Mouse (Mus musculus): Measurements from ENCODE around the gene Dyx1c1.

Dyx1c1 gene

GRCm38 (mm10) chr9:72958521-72959450 lies at the start of gene Dyx1c1, which contains the start of gene Gm44503:
Gene Dyx1c1, plus strand, starts transcription at chr9:72958785.
Gene Gm44503, plus strand, starts transcription at chr9:72958852.
- DNase-seq (ENCODE audit: inconsistent ontology term) = peak; percentile 74

DNA sequence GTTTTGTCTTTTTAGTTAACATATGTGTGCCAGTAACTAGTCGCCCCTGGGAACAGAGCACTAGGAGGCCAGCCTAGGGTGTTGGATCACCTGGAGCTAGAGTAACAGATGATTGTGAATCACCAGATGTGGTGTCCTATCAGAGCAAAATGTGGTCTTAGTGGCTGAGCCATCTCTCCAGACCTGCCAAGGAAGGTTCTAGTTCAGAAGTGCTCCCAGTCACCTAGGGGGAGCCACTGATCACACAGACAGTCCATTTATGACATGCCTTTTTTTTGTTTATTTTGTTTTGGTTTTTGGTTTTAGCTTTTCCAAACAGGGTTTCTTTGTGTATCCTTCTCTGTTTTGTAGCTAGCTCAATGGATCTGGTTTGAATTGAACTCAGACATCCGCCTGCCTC lies 47.2 kb upstream of the Dyx1c1 start:
- DNase-seq (ENCODE audit: inconsistent ontology term) = no peak

GRCm38 (mm10) chr9:72913551-72913950 lies 45.0 kb upstream of the Dyx1c1 start:
- DNase-seq (ENCODE audit: inconsistent ontology term) = no peak

DNA sequence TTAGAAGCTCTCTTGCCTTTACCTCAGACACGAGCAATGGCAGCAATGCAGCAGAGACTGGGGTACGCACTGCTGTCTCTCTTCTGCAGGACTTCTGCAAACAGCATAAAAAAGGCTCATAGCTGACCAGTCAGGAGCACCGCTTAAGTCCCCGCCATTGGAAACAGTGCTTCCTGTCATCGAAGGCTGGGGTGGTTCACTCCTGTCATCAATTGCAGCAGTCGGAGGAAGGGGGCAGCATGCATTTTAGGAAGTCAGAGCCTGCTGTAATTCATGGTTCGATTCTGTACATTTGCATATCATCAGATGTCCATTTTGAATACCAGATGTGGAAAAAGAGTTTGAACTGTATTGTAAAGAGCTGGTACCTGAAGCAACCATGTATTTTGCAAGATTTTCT lies 42.9 kb upstream of the Dyx1c1 start:
- DNase-seq (ENCODE audit: inconsistent ontology term) = no peak

DNA sequence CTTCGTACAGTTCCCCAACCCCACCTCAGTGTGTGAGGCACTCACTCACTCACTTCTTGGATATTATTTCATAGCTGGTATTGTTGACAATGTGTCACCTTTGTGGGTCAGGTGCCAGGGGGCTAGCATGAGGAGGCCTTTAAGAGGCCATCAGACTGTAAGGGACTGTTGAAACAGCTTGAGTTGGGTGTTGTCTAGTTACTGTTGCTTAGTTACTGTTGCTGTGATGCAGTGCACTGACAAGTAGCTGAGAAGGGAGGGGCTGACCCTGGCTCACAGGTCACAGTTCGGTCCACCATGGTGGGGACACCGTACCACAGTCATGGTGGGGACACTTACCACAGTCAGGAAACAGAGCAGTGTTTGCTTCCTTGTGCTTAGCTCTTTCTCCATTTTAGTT lies 35.5 kb upstream of the Dyx1c1 start:
- no peak for DNase-seq (ENCODE audit: inconsistent ontology term)

GRCm38 (mm10) chr9:72925021-72925934 lies 33.3 kb upstream of the Dyx1c1 start, which contains the start of gene Pygo1:
Gene Pygo1, plus strand, starts transcription at chr9:72925645.
- peak; percentile 69 for DNase-seq (ENCODE audit: inconsistent ontology term)

DNA sequence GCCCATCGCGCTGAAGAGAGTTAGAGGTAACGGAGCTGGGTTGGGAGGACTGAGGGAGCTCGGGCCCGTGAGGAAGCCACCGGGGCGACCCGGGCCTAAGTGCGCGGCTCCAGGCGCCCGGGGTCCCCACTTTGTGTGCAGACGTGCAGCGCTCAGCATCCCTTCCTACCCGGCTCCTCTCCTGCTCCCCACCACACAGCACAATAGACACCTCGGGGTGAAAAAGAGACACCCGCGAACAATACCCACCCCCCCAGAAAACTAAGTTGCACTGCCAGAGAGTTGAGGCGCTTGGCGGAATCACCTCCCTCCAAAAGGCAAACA lies 32.7 kb upstream of the Dyx1c1 start:
- no peak for DNase-seq (ENCODE audit: inconsistent ontology term)

- no peak for DNase-seq (ENCODE audit: inconsistent ontology term)
Observed at GRCm38 (mm10) chr9:72931166-72931790, 27.3 kb upstream of the Dyx1c1 start.

- DNase-seq (ENCODE audit: inconsistent ontology term) = no peak
Observed at GRCm38 (mm10) chr9:72935309-72935708, 23.3 kb upstream of the Dyx1c1 start.

- no peak for DNase-seq (ENCODE audit: inconsistent ontology term)
Observed at GRCm38 (mm10) chr9:72936301-72936700, 22.3 kb upstream of the Dyx1c1 start.

- no peak for DNase-seq (ENCODE audit: inconsistent ontology term)
Observed at GRCm38 (mm10) chr9:72943424-72943823, 15.2 kb upstream of the Dyx1c1 start.

DNA sequence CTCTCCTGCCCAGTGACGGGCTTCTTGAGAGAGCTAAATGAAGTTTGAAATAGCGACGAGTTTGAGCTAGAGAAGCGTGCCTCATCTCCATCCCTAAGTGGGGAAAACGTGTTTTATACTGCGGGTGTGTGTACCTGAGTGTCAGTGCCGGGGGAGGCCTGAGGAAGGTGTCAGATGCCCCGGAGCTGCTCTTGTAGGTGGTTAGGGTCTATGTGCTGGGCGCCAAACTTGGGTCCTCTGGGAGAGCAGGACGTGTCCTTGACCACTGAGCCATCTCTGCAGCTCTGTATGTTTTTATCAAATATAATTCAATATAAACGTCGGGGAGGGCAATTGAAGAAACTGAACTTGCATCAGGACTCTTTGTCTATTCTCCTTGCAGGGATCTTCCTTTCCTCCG lies 14.3 kb upstream of the Dyx1c1 start:
- DNase-seq (ENCODE audit: inconsistent ontology term) = no peak

GRCm38 (mm10) chr9:72947010-72947409 lies 11.6 kb upstream of the Dyx1c1 start:
- DNase-seq (ENCODE audit: inconsistent ontology term) = no peak

- no peak for DNase-seq (ENCODE audit: inconsistent ontology term)
Observed at GRCm38 (mm10) chr9:72949572-72949971, 9.0 kb upstream of the Dyx1c1 start.

- no peak for DNase-seq (ENCODE audit: inconsistent ontology term)
Observed at GRCm38 (mm10) chr9:72954746-72955145, 3.8 kb upstream of the Dyx1c1 start.

DNA sequence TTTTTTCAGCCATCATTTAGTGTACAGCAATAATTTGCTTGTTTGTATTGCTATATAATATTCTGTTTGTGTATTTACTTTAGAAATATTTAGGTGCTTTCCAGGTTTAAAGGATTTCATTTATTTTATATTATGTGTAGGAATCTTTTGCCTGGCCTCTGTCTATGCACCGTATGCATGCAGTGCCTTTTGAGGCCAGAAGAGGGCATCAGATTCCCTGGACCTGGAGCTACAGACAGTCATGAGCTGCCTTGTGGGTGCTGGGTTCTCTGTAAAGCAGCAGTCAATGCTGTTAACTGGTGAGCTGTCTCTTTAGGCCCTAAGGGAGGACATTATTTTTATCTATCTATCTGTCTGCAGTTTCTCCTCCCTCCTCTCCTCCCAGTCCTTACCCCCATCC lies 3.0 kb upstream of the Dyx1c1 start:
- DNase-seq (ENCODE audit: inconsistent ontology term) = no peak

DNA sequence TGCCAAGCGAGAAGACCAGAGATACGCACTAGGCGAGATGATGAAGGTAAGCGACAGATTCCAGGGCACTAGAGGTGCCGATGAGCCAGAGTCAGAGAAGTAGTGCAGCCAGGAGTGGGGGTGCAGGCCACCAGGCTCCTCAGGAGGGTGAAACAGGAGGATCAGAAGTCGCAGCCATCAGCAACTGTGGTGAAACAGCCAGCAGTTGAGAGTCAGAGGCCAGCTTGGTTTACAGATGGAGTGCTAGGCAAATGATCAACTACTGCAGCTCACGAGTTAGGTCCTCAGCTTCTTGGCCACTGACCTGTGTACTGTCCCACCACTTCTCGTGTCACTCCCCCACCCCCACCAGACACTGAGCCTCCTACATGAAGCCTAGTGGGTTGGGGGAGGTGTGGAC lies 2.8 kb downstream of the Dyx1c1 start:
- no peak for DNase-seq (ENCODE audit: inconsistent ontology term)

GRCm38 (mm10) chr9:72961959-72962358 lies 3.4 kb downstream of the Dyx1c1 start:
- DNase-seq (ENCODE audit: inconsistent ontology term) = no peak

DNA sequence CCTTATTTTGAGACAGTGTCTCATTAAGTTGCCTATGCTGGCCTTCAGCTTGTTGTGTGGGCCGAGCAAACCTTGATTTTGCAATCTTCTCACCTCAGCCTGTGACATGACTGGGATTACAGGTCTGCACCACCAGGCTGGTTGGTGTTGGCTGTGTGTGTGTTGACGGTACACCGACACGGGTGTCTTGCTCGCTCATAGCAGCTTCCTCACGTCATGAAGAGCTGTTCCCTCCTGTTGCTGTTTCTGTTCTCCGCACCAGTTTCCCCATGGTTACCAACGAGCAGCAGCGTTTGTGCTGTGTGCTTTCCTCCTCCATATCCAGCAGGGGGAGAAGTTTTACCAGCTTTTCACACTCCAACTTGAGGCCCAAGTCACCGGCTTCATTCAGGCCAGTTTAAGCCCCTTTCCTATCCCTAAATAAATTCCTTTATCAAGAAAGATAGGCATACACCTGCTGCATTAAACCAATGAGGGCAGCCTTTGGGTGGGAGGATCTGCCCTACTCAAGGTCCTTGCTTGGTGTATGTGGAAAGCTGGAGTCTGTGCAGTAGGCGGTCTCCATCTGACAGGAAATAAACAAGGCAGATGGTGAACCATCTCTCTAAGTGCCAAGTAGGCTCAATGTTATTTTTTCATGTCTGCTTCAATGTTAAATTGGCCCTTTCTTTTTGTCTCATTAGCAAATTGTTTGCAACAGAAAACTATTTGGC lies 9.9 kb downstream of the Dyx1c1 start:
- peak; percentile 69 for DNase-seq (ENCODE audit: inconsistent ontology term)

DNA sequence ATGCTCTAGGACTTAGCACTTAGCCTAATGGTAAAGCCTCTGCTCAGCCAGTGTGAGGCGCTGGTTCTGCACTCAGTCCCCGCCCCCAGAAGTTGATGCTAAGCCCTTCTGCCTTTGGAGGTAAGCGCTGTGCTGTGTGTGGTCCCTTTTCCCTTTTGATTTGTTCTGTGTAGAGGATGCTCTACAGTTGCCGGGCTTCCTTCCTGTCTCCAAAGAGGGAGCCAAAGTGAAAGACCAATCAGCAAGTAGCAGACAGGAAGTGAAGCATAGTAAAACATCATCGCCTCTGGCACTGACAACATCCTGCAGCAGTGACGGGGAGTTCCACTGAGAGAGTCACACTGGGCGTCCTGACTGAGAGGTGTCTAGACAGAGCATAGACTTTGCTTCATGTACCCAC lies 11.3 kb downstream of the Dyx1c1 start:
- DNase-seq (ENCODE audit: inconsistent ontology term) = no peak

- DNase-seq (ENCODE audit: inconsistent ontology term) = no peak
Observed at GRCm38 (mm10) chr9:72972435-72972834, 13.8 kb downstream of the Dyx1c1 start.

Data from Muller cell, postnatal 12 days (primary cell).